Mouse (Mus musculus) kidney, postnatal 0 days (tissue): ENCODE results near the gene Borcs6. TPM values are rescaled to one million over a fixed set of nuclear protein-coding genes. Genes with fewer than 3 reads are reported as not detected.

Experiments
- ATAC-seq: fragments of 200-750 bp; cut with Nextera tagmentation; replicated peaks from 2 replicates; pipeline ENCODE4 v1.8.0; 2017; ENCODE audit warnings: low read depth, moderate number of reproducible peaks, moderate TSS enrichment, moderate library complexity; ENCODE audit not compliant: low FRiP score
- DNase-seq: peaks from one replicate; pipeline ENCODE4 v3.0.0-alpha.2; 2016; ENCODE audit warnings: low spot score
- H3K27ac ChIP-seq: fragments of 300-500 bp; sonication (generic); 2 replicates; pipeline ENCODE4 v1.5.1; 2014; ENCODE audit warnings: mild to moderate bottlenecking
- H3K27me3 ChIP-seq: fragments of 300-500 bp; sonication (generic); 2 replicates; pipeline ENCODE4 v1.6.1; 2014; ENCODE audit warnings: low read length, mixed read lengths; ENCODE audit not compliant: insufficient read depth
- H3K36me3 ChIP-seq: fragments of 300-500 bp; sonication (generic); 2 replicates; pipeline ENCODE4 v1.6.1; 2014; ENCODE audit warnings: low read length, mixed read lengths; ENCODE audit not compliant: insufficient read depth
- H3K4me1 ChIP-seq: fragments of 300-500 bp; sonication (generic); replicated peaks from 2 replicates; pipeline ENCODE4 v1.6.1; 2014; ENCODE audit warnings: antibody characterized with exemption, low read length, mixed read lengths; ENCODE audit not compliant: insufficient read depth
- H3K4me2 ChIP-seq: fragments of 300-500 bp; sonication (generic); 2 replicates; pipeline ENCODE4 v1.6.1; 2014; ENCODE audit warnings: mild to moderate bottlenecking, low read length, moderate library complexity, mixed read lengths
- H3K4me3 ChIP-seq: fragments of 300-500 bp; sonication (generic); replicated peaks from 2 replicates; pipeline ENCODE4 v1.5.1; 2014; ENCODE audit warnings: low read depth, low read length
- H3K9ac ChIP-seq: fragments of 300-500 bp; sonication (generic); 2 replicates; pipeline ENCODE4 v1.6.1; 2014; ENCODE audit warnings: low read depth, low read length
- H3K9me3 ChIP-seq: fragments of 300-500 bp; sonication (generic); replicated peaks from 2 replicates; pipeline ENCODE4 v1.6.1; 2016; ENCODE audit warnings: low read length, inconsistent platforms, mixed read lengths
- CTCF ChIP-seq: IDR thresholded peaks from 2 replicates; pipeline ENCODE4 v1.5.1; 2016; ENCODE audit warnings: antibody characterized with exemption, low read depth, mild to moderate bottlenecking, moderate library complexity
- WGBS: fragments of 180-500 bp; shearing (Covaris S2); extraction: QIAGEN DNeasy Blood & Tissue Kit; methylation state at CpG from one replicate; pipeline ENCODE4 v1.1.7; 2014; 5-methylcytosine and 5-hydroxymethylcytosine counted together
- polyA plus RNA-seq: library from polyadenylated mRNA; unstranded; fragments of >200 nt; fragmentation: Nextera tagmentation; extraction: Ambion mirVana; gene quantifications from 2 replicates; pipeline ENCODE4 v1.2.1, GENCODE M21; 2015

Gene Borcs6
- polyA plus RNA-seq, 1 experiment from 2014 or later: 13.3 TPM

GRCm38 (mm10) chr11:69072234-69072633 is 12.7 kb downstream of the Borcs6 start:
- 0 out of 2 replicates have a peak overlapping the region, but pooled peaks have one; percentile 25 for H3K9ac ChIP-seq
- no peak for TF ChIP-seq CTCF
- 88% methylated on average over 11 of the region's 11 CpGs for WGBS

DNA sequence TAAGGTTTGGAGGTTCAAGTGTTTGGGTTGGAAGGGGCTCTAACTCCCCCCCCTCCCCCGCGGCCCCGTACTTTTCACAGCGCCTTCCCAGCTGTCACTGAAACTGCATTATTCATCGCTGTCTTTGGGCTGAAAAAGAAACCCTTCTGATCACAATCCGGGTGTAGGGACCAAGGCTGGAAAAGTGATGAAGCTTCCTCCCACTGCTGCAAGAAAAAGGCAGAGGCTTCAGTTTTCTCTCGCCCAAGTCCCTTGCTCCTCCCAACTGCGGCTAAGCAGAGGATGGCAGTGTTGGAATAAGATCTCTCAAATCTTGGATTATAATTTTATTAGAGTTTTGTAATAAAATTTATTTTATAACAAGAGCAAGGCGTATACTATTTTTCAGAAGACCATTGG is 13.1 kb downstream of the Borcs6 start:
- peak overlapping the region; percentile 42 for H3K4me2 ChIP-seq
- DNase-seq (no peak), ATAC-seq (no peak)
- 7% methylated on average over 9 of the region's 9 CpGs for WGBS
- H3K4me3 ChIP-seq: peak overlapping the region; percentile 18
- 0 out of 2 replicates have a peak overlapping the region, but pooled peaks have one; percentile 25 for H3K9ac ChIP-seq
- no peak for TF ChIP-seq CTCF
- H3K9me3 ChIP-seq: no peaks in the 10 kb centered on the region
- H3K4me1 ChIP-seq: peaks cover 11% of the 10 kb centered on the region; the same call in 1 of the 2 replicates
- no peaks in the 10 kb centered on the region for H3K27me3 ChIP-seq
- 0 out of 2 replicates have a peak overlapping the region, but pooled peaks have one; percentile 51 for H3K27ac ChIP-seq
- no peaks in the 10 kb centered on the region for H3K36me3 ChIP-seq

More at GRCm38 (mm10) chr11:69072234-69072633, 12.7 kb downstream of the Borcs6 start:
- Histone ChIP-seq H3K4me1 (peaks cover 11% of the 10 kb centered on the region; the same call in 1 of the 2 replicates), H3K27ac (0 out of 2 replicates have a peak overlapping the region, but pooled peaks have one; percentile 51), H3K4me2 (peak overlapping the region; percentile 42), H3K9me3 (no peaks in the 10 kb centered on the region), H3K4me3 (no peak overlapping the region), H3K36me3 (no peaks in the 10 kb centered on the region), H3K27me3 (no peaks in the 10 kb centered on the region)
- DNase-seq (no peak), ATAC-seq (no peak)

DNA sequence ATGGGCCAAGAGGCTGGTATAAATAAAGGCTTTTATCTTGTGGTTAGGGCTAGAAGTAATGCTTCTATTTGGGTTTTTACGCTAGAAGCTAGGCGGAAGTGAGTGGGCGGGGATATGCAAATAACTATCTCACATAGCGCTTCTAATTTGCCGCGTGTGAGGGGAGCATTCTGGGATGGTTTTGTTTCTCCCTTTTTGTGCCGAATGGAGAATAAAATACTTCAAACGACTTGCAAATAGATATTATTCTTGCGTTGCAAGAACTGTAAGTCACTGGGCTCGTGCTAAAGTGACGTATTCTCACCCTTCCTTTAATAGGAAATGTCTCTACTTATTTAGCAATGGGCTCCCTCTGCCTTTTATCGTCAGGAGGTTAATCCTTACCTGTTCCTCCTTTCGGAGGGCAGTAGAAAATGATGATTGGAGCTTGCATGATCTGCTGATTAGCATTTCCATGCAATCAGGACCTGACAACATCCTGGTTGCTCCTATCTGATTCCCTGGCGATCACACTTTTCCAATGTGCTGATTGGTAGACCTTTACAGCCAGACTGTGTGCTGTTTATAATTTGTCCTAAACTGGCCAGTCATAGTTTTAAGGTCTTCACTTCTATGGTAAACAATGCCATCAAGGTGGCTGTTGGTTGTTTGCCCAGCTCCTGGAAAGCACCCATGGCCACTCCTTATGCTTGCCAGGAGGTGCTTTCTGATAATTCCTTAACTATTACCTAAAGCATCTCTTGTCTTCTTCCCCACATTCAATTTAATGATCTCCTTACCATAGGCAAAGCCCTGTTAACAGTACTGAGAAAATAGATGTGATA is 13.8 kb downstream of the Borcs6 start:
- H3K9ac ChIP-seq: peak overlapping the region; percentile 53
- no peaks in the 10 kb centered on the region for H3K36me3 ChIP-seq
- H3K4me1 ChIP-seq: peaks cover 11% of the 10 kb centered on the region; the same call in 1 of the 2 replicates
- DNase-seq (peak; percentile 96), ATAC-seq (peak; percentile 75)
- H3K4me2 ChIP-seq: peak overlapping the region; percentile 42
- H3K27ac ChIP-seq: peak overlapping the region; percentile 80
- H3K9me3 ChIP-seq: no peaks in the 10 kb centered on the region
- no peaks in the 10 kb centered on the region for H3K27me3 ChIP-seq
- under 1% methylated on average over 14 of the region's 14 CpGs for WGBS
- H3K4me3 ChIP-seq: peak overlapping the region; percentile 18; the same call in 1 of the 2 replicates
- peak; percentile 14; the same call in 1 of the 2 replicates for TF ChIP-seq CTCF

- H3K4me3 ChIP-seq: no peak overlapping the region
- no peaks in the 10 kb centered on the region for H3K27me3 ChIP-seq
- no peak overlapping the region for H3K9ac ChIP-seq
- 39% methylated on average over 6 of the region's 6 CpGs for WGBS
- H3K4me2 ChIP-seq: no peak overlapping the region
- no peaks in the 10 kb centered on the region for H3K36me3 ChIP-seq
- H3K4me1 ChIP-seq: peaks cover 11% of the 10 kb centered on the region; the same call in 1 of the 2 replicates
- no peak for TF ChIP-seq CTCF
- ATAC-seq (no peak), DNase-seq (no peak)
- peak overlapping the region; percentile 80; the same call in 1 of the 2 replicates for H3K27ac ChIP-seq
- H3K9me3 ChIP-seq: no peaks in the 10 kb centered on the region
Measured at GRCm38 (mm10) chr11:69073951-69074775, 14.6 kb downstream of the Borcs6 start.

GRCm38 (mm10) chr11:69074776-69075069 is 15.2 kb downstream of the Borcs6 start:
- 56% methylated on average over 2 of the region's 2 CpGs for WGBS
- Histone ChIP-seq H3K27ac (no peak overlapping the region), H3K9me3 (no peaks in the 10 kb centered on the region), H3K4me1 (peaks cover 11% of the 10 kb centered on the region; the same call in 1 of the 2 replicates), H3K4me3 (no peak overlapping the region), H3K36me3 (no peaks in the 10 kb centered on the region), H3K4me2 (no peak overlapping the region), H3K27me3 (no peaks in the 10 kb centered on the region), H3K9ac (no peak overlapping the region)
- TF ChIP-seq CTCF: no peak
- DNase-seq (no peak), ATAC-seq (no peak)
